Mouse (Mus musculus): Measurements from ENCODE around the gene Chid1. TPM values are rescaled to one million over a fixed set of nuclear protein-coding genes. Genes with fewer than 3 reads are reported as not detected.
A peak's percentile ranks its signal among the peaks of the same experiment; 100 is the strongest.

The Chid1 gene
- polyA plus RNA-seq, 1 experiment from 2014 or later = 32.9 TPM

DNA sequence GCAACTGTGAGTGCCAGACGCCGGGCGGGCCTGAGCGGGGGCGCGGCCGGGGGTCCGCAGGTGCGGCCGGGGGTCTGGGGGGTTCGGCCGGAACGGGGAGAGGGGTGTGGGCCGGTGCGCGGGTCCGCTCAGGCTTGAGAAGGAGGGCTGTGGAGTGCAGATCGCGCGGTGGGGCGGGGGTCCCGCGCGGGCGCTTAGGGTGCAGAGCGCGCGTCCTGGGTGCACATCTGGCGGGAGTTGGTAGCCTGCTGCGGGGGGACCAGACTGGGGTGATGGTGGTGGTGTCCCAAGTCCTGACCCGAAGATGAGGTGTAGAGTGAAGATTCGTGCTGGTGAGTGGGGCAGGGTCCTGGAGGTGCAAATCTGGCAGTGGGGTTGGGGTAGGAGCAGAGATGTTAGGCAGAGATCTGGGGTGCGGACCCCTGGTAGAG, 22.8 kb upstream of the Chid1 start:
- DNase-seq (ENCODE audit: low spot score) (no peak), ATAC-seq (ENCODE audit: insufficient read depth, low FRiP score, low TSS enrichment) (peak; percentile 56)
- H3K27ac ChIP-seq (ENCODE audit: low read depth, low read length) = peak overlapping the region; percentile 85
- WGBS = 0% methylated on average over 33 of the region's 33 CpGs
- peak overlapping the region; percentile 91 for H3K9ac ChIP-seq (ENCODE audit: low read length)
- H3K4me1 ChIP-seq (ENCODE audit: control insufficient read depth, insufficient read depth, low read length) = peaks cover 6% of the 10 kb centered on the region; the same call in 1 of the 2 replicates
- H3K27me3 ChIP-seq (ENCODE audit: control insufficient read depth, insufficient read depth, low read length) = no peaks in the 10 kb centered on the region
- H3K4me2 ChIP-seq (ENCODE audit: low read depth) = peak overlapping the region; percentile 87
- no peaks in the 10 kb centered on the region; the same call in 1 of the 2 replicates for H3K36me3 ChIP-seq (ENCODE audit: control insufficient read depth, insufficient read depth, low read length)
- H3K4me3 ChIP-seq (ENCODE audit: low read depth, low read length) = peak overlapping the region; percentile 99
- no peaks in the 10 kb centered on the region for H3K9me3 ChIP-seq (ENCODE audit: control insufficient read depth, low read length)

DNA sequence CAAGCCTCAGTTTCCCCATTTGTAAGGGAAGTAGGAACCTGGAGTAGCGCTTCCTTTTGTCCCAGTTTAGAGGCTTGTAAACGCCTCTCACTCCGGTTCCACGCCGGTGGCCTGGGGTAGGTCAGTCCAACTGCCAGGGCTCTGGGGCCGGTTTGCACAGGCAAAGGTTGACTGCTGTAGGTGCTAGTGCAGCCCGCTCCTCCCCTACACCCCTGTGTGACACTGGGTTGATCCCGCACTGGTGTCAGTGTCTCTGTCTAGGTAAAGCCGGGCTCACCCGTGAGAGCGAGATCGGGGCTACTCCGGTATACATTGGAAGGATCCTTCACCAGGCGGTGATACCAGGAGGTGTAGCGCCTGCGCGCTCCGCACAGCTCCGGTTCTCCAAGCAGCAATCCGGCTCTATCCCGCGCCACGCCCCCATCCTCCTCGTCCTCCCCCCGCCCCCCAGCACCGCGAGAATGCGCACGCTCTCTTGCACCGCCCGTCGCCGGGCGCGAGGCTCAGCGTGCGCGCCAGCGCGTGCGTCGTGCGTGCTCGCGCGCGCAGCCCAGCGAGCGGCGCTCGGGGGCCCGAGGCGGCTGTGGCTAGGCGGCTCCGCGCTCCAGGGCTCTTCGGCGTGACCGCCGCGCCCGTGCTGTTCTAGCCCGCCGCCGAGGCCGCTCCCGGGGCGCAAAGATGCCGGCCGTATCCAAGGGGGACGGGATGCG, 22.2 kb upstream of the Chid1 start, which contains the start of gene Ap2a2:
Gene Ap2a2 (plus strand): TSS at position 492 of the 710 bp plus-strand sequence.
- H3K27ac ChIP-seq (ENCODE audit: low read depth, low read length) = peak within 1 kb of the TSS; percentile 85
- peak within 1 kb of the TSS; percentile 99 for H3K4me3 ChIP-seq (ENCODE audit: low read depth, low read length)
- H3K27me3 ChIP-seq (ENCODE audit: control insufficient read depth, insufficient read depth, low read length) = no peaks in the 10 kb centered on the region
- 1% methylated on average over 68 of the region's 72 CpGs for WGBS
- ATAC-seq (ENCODE audit: insufficient read depth, low FRiP score, low TSS enrichment) (peak; percentile 93), DNase-seq (ENCODE audit: low spot score) (peak; percentile 97)
- peaks cover 6% of the 10 kb centered on the region; the same call in 1 of the 2 replicates for H3K4me1 ChIP-seq (ENCODE audit: control insufficient read depth, insufficient read depth, low read length)
- no peaks in the 10 kb centered on the region; the same call in 1 of the 2 replicates for H3K36me3 ChIP-seq (ENCODE audit: control insufficient read depth, insufficient read depth, low read length)
- H3K4me2 ChIP-seq (ENCODE audit: low read depth) = peak within 1 kb of the TSS; percentile 87
- peak within 1 kb of the TSS; percentile 91 for H3K9ac ChIP-seq (ENCODE audit: low read length)
- H3K9me3 ChIP-seq (ENCODE audit: control insufficient read depth, low read length) = no peaks in the 10 kb centered on the region

DNA sequence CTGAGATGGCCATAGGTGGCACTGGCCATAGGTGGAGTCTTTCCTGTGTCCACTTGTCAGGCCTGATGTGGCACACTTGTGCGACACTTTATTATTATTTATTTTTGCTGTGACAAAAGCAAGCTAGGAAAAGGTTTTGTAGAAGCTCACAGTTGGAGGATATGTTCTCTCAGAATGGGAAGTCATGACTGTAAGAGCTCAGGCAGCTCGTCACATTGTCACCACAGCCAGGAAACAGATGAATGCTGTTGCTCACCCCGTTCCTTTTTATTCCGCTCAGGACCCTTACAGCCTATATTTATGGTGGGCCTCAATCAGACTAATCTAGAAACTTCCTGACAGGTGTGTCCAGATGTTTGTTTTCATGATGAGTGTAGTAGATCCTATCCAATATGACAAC, 20.8 kb upstream of the Chid1 start:
- Histone ChIP-seq H3K27ac (ENCODE audit: low read depth, low read length) (no peak overlapping the region), H3K27me3 (ENCODE audit: control insufficient read depth, insufficient read depth, low read length) (no peaks in the 10 kb centered on the region), H3K9ac (ENCODE audit: low read length) (no peak overlapping the region), H3K4me3 (ENCODE audit: low read depth, low read length) (no peak overlapping the region), H3K9me3 (ENCODE audit: control insufficient read depth, low read length) (no peaks in the 10 kb centered on the region), H3K36me3 (ENCODE audit: control insufficient read depth, insufficient read depth, low read length) (no peaks in the 10 kb centered on the region; the same call in 1 of the 2 replicates), H3K4me2 (ENCODE audit: low read depth) (no peak overlapping the region), H3K4me1 (ENCODE audit: control insufficient read depth, insufficient read depth, low read length) (peaks cover 6% of the 10 kb centered on the region; the same call in 1 of the 2 replicates)
- WGBS = 90% methylated on average over 4 of the region's 4 CpGs
- DNase-seq (ENCODE audit: low spot score) (no peak), ATAC-seq (ENCODE audit: insufficient read depth, low FRiP score, low TSS enrichment) (no peak)

DNA sequence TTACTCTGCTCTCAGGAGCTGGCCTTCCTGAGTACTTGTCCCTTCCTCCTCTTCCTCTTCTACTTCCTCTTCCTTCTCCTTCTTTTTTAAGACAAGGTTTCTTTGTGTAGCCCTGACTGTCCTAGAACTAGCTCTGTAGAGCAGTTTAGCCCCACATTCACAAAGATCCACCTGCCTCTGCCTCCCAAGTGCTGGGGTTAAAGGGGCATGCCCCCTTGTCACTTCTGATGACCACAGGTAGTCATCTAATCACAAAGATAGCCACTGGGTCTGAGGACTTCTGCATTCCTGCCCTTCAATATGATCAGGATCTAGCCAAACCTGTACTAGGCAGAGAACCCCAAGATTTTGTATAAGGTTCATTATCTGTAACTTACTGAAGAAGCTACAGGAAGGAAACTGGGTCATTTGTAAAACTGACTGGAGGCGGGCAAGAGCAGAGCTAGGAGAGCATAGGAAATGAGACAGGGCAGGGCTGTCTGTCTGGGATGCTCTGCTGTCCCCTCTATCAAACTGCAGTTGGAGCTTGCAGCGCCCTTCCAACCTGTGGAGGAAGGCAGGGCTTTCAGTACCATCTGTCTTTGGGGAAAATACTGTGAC, 20.2 kb upstream of the Chid1 start:
- no peaks in the 10 kb centered on the region for H3K36me3 ChIP-seq (ENCODE audit: control insufficient read depth, insufficient read depth, low read length)
- H3K27me3 ChIP-seq (ENCODE audit: control insufficient read depth, insufficient read depth, low read length) = no peaks in the 10 kb centered on the region
- H3K4me2 ChIP-seq (ENCODE audit: low read depth) = no peak overlapping the region
- no peak overlapping the region for H3K27ac ChIP-seq (ENCODE audit: low read depth, low read length)
- H3K9ac ChIP-seq (ENCODE audit: low read length) = no peak overlapping the region
- DNase-seq (ENCODE audit: low spot score) (no peak), ATAC-seq (ENCODE audit: insufficient read depth, low FRiP score, low TSS enrichment) (no peak)
- WGBS = 82% methylated on average over 2 of the region's 2 CpGs
- H3K4me3 ChIP-seq (ENCODE audit: low read depth, low read length) = no peak overlapping the region
- peaks cover 6% of the 10 kb centered on the region; the same call in 1 of the 2 replicates for H3K4me1 ChIP-seq (ENCODE audit: control insufficient read depth, insufficient read depth, low read length)
- H3K9me3 ChIP-seq (ENCODE audit: control insufficient read depth, low read length) = no peaks in the 10 kb centered on the region

DNA sequence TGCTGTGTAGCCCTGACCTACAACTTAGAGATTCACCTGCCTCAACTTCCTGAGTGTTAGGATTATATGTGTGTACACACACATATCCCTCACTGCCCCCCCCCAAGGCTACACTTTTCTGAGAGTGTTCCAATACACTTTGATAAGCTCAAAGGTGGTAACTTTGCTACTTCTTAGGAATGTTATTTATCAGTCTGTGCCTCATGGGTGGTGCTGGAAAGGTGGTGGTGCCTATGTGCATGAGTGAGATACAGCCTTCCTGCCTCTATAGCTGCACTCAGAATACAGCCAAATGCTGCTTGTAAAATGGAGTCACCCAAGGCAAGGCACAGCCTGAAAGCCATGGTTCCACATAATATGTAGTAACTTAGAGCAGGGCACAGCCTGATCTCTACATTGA, 19.3 kb upstream of the Chid1 start:
- H3K36me3 ChIP-seq (ENCODE audit: control insufficient read depth, insufficient read depth, low read length) = no peaks in the 10 kb centered on the region
- DNase-seq (ENCODE audit: low spot score) (no peak), ATAC-seq (ENCODE audit: insufficient read depth, low FRiP score, low TSS enrichment) (no peak)
- H3K27me3 ChIP-seq (ENCODE audit: control insufficient read depth, insufficient read depth, low read length) = no peaks in the 10 kb centered on the region
- H3K4me1 ChIP-seq (ENCODE audit: control insufficient read depth, insufficient read depth, low read length) = peaks cover 6% of the 10 kb centered on the region; the same call in 1 of the 2 replicates
- H3K4me3 ChIP-seq (ENCODE audit: low read depth, low read length) = no peak overlapping the region
- H3K27ac ChIP-seq (ENCODE audit: low read depth, low read length) = no peak overlapping the region
- H3K9me3 ChIP-seq (ENCODE audit: control insufficient read depth, low read length) = no peaks in the 10 kb centered on the region
- no peak overlapping the region for H3K9ac ChIP-seq (ENCODE audit: low read length)
- no peak overlapping the region for H3K4me2 ChIP-seq (ENCODE audit: low read depth)

DNA sequence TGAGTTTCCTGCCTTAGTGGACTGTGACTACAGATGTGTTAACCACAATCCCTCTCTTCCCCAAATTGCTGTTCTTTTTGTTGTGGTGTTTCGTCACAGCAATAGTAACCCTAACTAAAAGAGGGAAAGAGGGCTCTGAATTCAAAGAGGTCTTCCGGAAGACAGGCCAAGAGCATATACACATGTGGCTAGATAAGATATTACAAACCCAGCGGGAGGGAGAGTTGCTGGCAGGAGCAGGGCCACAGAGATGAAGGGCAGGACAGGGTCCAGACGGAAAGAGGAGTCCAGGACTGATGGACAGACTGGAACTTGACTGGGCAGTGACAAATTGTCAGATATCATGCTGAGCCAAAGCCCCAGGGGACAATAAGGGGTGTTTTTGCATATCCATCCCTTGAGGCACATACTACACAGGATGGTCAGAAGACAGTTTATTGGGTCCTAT, 18.7 kb upstream of the Chid1 start:
- Histone ChIP-seq H3K9ac (ENCODE audit: low read length) (no peak overlapping the region), H3K4me2 (ENCODE audit: low read depth) (no peak overlapping the region), H3K27me3 (ENCODE audit: control insufficient read depth, insufficient read depth, low read length) (no peaks in the 10 kb centered on the region), H3K27ac (ENCODE audit: low read depth, low read length) (no peak overlapping the region), H3K4me3 (ENCODE audit: low read depth, low read length) (no peak overlapping the region), H3K9me3 (ENCODE audit: control insufficient read depth, low read length) (no peaks in the 10 kb centered on the region), H3K36me3 (ENCODE audit: control insufficient read depth, insufficient read depth, low read length) (no peaks in the 10 kb centered on the region), H3K4me1 (ENCODE audit: control insufficient read depth, insufficient read depth, low read length) (peaks cover 5% of the 10 kb centered on the region; the same call in 1 of the 2 replicates)
- no peak for ATAC-seq (ENCODE audit: insufficient read depth, low FRiP score, low TSS enrichment)
- 69% methylated on average over 4 of the region's 4 CpGs for WGBS
- DNase-seq (ENCODE audit: low spot score) = no peak

DNA sequence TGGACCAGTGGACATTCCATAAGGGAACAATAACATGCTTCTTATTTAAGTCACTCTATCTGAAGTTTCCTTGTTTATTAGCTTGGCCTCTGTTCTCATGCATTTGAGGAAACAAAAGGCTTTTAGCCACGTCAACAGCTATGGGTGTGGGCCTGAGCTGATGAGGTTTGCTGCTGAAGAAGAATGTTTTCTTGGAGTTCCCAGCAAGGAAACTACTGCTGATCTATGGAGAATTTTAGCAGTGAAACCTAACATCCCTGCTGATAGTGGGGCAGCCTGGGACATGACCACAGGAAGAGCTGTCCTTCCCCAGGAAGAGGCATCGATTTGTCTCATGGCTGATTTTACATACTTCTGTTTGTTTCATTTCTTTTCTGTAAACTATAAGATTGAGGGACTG, 10.8 kb upstream of the Chid1 start:
- no peaks in the 10 kb centered on the region for H3K9me3 ChIP-seq (ENCODE audit: control insufficient read depth, low read length)
- H3K4me2 ChIP-seq (ENCODE audit: low read depth) = no peak overlapping the region
- DNase-seq (ENCODE audit: low spot score) = no peak
- H3K4me1 ChIP-seq (ENCODE audit: control insufficient read depth, insufficient read depth, low read length) = no peaks in the 10 kb centered on the region
- ATAC-seq (ENCODE audit: insufficient read depth, low FRiP score, low TSS enrichment) = no peak
- H3K36me3 ChIP-seq (ENCODE audit: control insufficient read depth, insufficient read depth, low read length) = no peaks in the 10 kb centered on the region
- no peak overlapping the region for H3K4me3 ChIP-seq (ENCODE audit: low read depth, low read length)
- WGBS = 82% methylated on average over 2 of the region's 2 CpGs
- no peaks in the 10 kb centered on the region for H3K27me3 ChIP-seq (ENCODE audit: control insufficient read depth, insufficient read depth, low read length)
- H3K27ac ChIP-seq (ENCODE audit: low read depth, low read length) = no peak overlapping the region
- H3K9ac ChIP-seq (ENCODE audit: low read length) = no peak overlapping the region

DNA sequence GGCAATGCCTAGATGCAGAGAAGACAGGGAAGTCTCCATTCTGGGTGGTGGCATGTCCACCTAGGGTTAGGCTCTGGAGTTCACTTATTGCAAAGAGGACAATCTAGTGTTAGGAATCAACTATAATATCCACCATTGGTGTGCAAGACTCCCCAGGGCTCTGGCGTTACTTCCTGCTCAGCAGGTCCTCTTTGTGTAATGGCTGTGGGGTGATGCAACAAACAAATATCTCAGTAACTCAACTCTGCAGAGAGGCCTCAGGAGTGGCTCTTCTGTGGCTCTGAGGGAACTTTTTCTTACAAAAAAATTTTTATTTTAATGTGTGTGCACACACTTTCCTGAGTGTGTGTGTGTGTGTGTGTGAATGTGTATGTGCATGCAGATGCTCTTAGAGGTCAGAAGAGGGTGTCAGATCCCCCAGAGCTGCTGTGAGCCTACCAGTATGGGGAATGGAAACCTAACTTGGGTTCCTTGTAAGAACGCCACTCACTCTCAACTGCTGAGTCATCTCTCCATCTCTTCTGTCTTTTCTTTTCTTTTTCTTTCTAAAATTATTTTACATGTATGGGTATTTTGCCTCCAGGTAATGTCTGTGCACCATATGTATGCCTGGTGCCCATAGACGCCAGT, 9.9 kb upstream of the Chid1 start:
- Histone ChIP-seq H3K9me3 (ENCODE audit: control insufficient read depth, low read length) (no peaks in the 10 kb centered on the region), H3K4me3 (ENCODE audit: low read depth, low read length) (no peak overlapping the region), H3K27me3 (ENCODE audit: control insufficient read depth, insufficient read depth, low read length) (no peaks in the 10 kb centered on the region), H3K9ac (ENCODE audit: low read length) (no peak overlapping the region), H3K27ac (ENCODE audit: low read depth, low read length) (no peak overlapping the region), H3K4me1 (ENCODE audit: control insufficient read depth, insufficient read depth, low read length) (no peaks in the 10 kb centered on the region), H3K36me3 (ENCODE audit: control insufficient read depth, insufficient read depth, low read length) (no peaks in the 10 kb centered on the region), H3K4me2 (ENCODE audit: low read depth) (no peak overlapping the region)
- ATAC-seq (ENCODE audit: insufficient read depth, low FRiP score, low TSS enrichment) (no peak), DNase-seq (ENCODE audit: low spot score) (no peak)
- WGBS = 87% methylated on average over 3 of the region's 3 CpGs
